Mouse (Mus musculus) bone marrow, adult 2 months (tissue): ENCODE results near the gene Plxnb1. TPM values are rescaled to one million over a fixed set of nuclear protein-coding genes. Genes with fewer than 3 reads are reported as not detected.

ENCODE experiments used
- H3K27ac ChIP-seq: fragments of 200-500 bp; 2 replicates; pipeline ENCODE4 v1.5.1; 2012; ENCODE audit warnings: low read depth, mild to moderate bottlenecking, control low read depth, inconsistent platforms, low read length; ENCODE audit not compliant: control insufficient read depth, poor library complexity, insufficient read depth
- H3K4me1 ChIP-seq: fragments of 200-500 bp; 2 replicates; pipeline ENCODE4 v1.6.1; 2011; ENCODE audit warnings: low read length; ENCODE audit not compliant: control insufficient read depth, insufficient read depth
- H3K4me3 ChIP-seq: fragments of 200-500 bp; replicated peaks from 2 replicates; pipeline ENCODE3; 2011; ENCODE audit warnings: mild to moderate bottlenecking, low read depth, low read length, control low read depth; ENCODE audit not compliant: control insufficient read depth
- CTCF ChIP-seq: fragments of 200-500 bp; IDR thresholded peaks from 2 replicates; pipeline ENCODE4 v1.5.1; 2011; ENCODE audit warnings: low read length, control low read depth; ENCODE audit not compliant: control insufficient read depth, insufficient read depth
- POLR2A ChIP-seq: fragments of 200-500 bp; IDR thresholded peaks from 2 replicates; pipeline ENCODE4 v1.6.1; 2011; ENCODE audit warnings: low read depth, mild to moderate bottlenecking, control low read depth, low read length, borderline replicate concordance; ENCODE audit not compliant: control insufficient read depth
- WGBS: fragments of 180-500 bp; shearing (Covaris S2); methylation state at CpG from one replicate; pipeline ENCODE4 v1.1.7; 2018; 5-methylcytosine and 5-hydroxymethylcytosine counted together
- polyA plus RNA-seq: library from polyadenylated mRNA; stranded (reverse); fragments of >200 nt; gene quantifications from 2 replicates; pipeline ENCODE4 v1.2.4, GENCODE M21; 2011; ENCODE audit warnings: low replicate concordance; ENCODE audit not compliant: missing spikeins, insufficient read depth, insufficient read length

The Plxnb1 gene
- 1.1 and 2.1 TPM in 2 replicates for polyA plus RNA-seq

DNA sequence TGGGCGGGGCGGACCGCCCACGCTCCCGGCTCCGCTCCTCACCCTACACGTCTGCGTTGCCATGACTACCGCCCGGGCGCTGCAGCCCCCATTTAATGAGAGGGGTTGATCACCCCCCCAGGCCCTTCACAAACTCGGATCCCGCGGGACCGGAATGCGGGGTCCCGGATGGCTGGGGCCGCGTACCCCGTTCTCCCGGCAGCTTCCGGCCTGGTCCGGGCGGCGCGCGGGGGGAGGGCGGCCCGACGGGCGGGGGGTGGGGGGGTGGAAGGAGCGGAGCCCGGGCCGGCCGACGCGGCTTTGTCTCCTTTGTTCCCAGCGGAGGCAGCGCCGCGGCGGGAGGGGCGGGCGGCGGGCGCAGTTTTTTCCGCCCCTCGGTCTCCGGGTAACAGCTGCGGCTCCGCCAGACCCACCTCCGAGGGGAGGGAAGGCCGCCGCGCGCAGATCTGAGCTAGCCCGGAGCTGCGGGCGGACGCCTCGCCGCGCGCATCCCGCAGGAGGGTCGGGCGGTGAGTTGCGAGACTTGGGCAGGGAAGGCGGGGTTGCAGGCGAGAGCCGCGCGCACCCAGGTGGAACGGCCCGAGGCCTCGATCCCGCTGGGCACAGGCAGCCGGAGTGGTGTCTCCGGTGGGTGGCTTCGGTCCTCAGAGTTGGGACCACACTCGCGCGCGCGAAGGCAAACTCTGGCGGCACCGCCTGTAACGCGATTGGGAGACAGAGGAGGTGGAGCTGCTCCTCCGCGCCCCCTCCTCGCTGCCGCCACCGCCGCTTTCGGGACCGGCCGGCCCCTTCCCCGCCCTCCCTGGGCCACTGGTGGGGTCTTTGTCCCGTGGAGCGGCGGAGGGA lies at the start of gene Plxnb1:
TSS of gene Plxnb1 (plus strand) at position 253 of the 846 bp plus-strand sequence.
- no peak for TF ChIP-seq POLR2A
- TF ChIP-seq CTCF = no peak
- Histone ChIP-seq H3K4me3 (peak within 1 kb of the TSS; percentile 36), H3K27ac (peak within 1 kb of the TSS; percentile 19; the same call in 1 of the 2 replicates), H3K4me1 (no peaks in the 10 kb centered on the region; the same call in 1 of the 2 replicates)
- WGBS = under 1% methylated on average over 102 of the region's 102 CpGs

DNA sequence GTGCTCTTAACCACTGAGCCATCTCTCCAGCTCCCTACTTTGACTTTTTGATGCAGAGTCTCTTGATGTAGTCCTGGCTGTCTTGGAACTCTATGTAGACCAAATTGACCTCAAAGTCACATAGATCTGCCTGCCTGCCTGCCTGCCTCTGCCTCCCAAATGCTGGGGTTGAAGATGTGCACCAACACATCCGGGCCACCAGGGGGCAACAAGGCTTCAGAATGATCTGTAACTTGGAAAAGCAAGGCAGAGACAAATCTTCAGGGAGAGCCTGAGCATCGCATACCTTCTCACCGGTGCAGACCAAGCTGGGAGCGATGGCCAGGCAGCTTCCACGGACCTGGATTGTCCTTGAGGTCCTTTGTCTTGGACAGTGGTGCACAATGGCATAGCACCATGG lies 48.9 kb upstream of the Plxnb1 start:
- Histone ChIP-seq H3K4me3 (no peak overlapping the region), H3K27ac (no peak overlapping the region), H3K4me1 (peaks cover 2% of the 10 kb centered on the region)
- 30% methylated on average over 5 of the region's 5 CpGs for WGBS
- TF ChIP-seq POLR2A (no peak), CTCF (peak; percentile 90)

DNA sequence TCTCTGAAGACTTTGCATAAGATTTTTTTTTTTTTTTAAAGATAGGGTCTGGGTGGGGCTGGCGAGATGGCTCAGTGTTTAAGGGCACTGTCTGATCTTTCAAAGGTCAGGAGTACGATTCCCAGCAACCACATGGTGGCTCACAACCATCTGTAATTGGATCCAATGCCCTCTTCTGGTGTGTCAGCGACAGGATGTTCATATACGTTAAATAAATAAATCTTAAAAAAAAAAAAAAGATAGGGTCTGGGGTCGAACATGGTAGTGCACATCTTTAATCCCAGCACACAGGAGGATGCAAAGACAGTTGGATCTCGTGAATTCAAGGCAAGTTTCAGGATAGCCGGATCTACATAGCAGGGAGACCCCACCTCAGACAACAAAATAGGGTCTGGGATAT lies 45.9 kb upstream of the Plxnb1 start:
- no peak for TF ChIP-seq CTCF
- no peak for TF ChIP-seq POLR2A
- Histone ChIP-seq H3K27ac (no peak overlapping the region), H3K4me1 (peaks cover 2% of the 10 kb centered on the region), H3K4me3 (no peak overlapping the region)
- 71% methylated on average over 7 of the region's 7 CpGs for WGBS

DNA sequence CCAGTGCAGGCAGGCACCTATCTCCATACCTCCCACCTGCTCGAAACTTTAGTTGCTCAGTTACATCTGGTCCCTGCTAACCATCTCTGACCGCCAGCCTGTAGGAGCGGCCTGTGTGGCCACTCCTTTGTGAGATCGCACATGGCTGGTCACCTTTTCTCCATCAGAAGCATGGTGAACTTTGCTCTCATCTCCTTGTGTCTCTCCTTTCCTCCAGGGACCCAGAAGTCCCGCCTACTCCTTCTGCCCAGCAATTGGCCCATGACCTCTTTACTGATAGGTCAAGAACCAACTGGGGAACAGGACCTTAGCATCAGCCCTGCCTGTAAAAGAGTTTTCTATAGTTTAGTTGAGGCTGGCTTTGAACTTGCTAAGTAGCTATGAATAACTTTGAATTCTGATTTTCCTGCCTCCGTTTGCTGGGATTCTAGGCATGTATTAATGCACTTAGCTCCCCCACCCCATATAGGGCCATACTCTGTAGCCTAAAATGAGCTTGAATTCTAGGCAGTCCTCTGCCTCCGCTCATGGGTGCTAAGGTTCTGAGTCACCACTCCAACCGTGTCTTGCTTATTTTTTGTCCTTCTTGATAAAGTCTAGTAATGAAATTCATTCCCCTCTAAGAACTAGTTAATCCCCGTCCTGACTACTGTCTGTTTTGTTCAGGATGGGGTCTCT lies 45.1 kb upstream of the Plxnb1 start:
- TF ChIP-seq POLR2A = no peak
- no peak for TF ChIP-seq CTCF
- WGBS = 68% methylated on average over 9 of the region's 9 CpGs
- Histone ChIP-seq H3K27ac (peak overlapping the region; percentile 69), H3K4me3 (no peak overlapping the region), H3K4me1 (peaks cover 2% of the 10 kb centered on the region)

DNA sequence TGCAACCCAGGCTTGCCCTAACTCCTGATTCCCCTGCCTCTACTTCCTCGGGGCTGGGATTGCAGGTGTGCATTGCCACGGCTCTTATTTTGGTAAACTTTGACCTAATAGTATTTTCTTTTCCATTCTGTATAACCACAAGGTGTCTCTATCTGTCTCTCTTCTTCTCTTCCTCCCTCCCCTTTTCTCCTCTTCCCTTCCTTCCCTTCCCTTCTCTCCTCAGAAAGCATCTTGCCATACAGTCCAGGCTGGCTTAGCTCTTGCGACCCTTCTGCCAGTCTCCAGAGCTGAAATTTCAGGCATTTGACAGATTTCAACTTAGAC lies 44.6 kb upstream of the Plxnb1 start:
- TF ChIP-seq CTCF (no peak), POLR2A (no peak)

DNA sequence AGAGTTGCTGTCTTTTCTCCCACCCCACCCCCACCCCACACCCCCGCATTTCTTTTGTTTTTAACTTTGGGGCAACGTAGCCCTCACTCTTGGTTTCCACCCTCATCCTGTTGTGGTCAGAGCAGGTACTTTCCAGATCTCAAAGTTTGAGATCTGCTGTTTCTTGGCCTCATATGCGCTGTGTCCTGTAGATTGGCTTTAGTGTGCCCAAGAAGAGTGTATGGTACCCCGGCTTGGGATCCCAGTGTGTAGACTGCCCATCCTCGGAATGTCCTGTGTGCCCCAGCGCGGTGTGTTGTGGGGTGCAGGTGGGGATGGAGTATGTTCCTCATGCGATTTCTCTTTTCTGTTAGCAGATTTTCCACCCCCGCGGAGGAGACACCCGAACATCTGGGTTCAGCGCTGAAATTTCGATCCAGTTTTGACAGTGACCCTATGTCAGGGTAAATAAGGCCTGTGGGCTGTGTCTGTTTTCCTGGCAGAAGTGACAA lies 44.1 kb upstream of the Plxnb1 start:
- peak overlapping the region; percentile 89 for H3K27ac ChIP-seq

More for the DNA sequence above, 44.6 kb upstream of the Plxnb1 start:
- H3K27ac ChIP-seq = peak overlapping the region; percentile 69
- WGBS = 15% methylated on average over 3 of the region's 3 CpGs
- H3K4me1 ChIP-seq = peaks cover 5% of the 10 kb centered on the region
- peak overlapping the region; percentile 21 for H3K4me3 ChIP-seq

DNA sequence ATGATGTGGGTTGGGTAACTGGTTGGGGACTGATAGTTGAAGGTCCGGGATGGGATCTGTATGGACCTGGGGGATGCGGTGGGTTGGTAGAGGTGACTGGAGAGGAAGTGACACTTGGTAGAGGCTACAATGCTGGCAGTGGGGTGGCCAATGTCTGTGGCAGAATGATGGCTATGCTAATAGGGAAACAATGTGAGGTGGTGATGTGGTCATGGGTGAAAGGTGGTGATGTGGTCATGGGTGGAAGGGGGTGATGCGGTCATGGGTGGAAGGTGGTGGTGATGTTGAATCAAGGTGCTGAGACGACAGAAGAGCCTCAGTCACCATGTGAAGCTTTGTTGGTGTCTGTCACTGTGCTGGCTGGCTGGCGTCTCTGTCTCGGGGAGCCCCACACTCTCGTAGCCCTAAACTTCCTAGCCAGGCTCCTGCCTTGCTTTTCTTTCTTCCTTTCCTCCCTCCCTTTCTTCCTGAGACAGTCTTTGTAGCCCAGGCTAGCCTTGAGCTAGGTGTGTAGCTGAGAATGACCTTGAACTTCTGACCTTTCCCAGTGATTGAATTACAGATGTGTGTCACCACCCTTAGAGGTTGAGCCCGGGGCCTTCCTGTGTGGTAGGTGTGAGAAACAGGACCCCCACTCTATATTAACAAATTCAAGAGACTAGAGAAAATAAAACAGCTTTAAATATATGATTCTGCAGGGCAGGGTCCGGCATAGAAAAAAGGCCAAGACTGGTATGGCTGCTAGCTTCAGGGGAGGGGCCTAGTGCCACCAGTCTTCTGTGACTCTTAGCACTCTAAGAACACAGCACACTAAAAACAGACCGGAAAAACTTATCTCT lies 43.3 kb upstream of the Plxnb1 start:
- Histone ChIP-seq H3K27ac (peak overlapping the region; percentile 89), H3K4me1 (peaks cover 7% of the 10 kb centered on the region), H3K4me3 (peak overlapping the region; percentile 65)
- TF ChIP-seq POLR2A (no peak), CTCF (no peak)
- WGBS = 55% methylated on average over 10 of the region's 10 CpGs

More for the DNA sequence above, 44.1 kb upstream of the Plxnb1 start:
- TF ChIP-seq POLR2A = no peak
- 9% methylated on average over 13 of the region's 13 CpGs for WGBS
- H3K4me3 ChIP-seq = peak overlapping the region; percentile 65
- H3K4me1 ChIP-seq = peaks cover 5% of the 10 kb centered on the region
